Mouse (Mus musculus): ENCODE measurements around the gene Epha3. TPM values are rescaled to one million over a fixed set of nuclear protein-coding genes. Genes with fewer than 3 reads are reported as not detected.
A peak's percentile ranks its signal among the peaks of the same experiment; 100 is the strongest.

Gene Epha3
- polyA plus RNA-seq (2017; shearing (Covaris generic)) = under 1 TPM; 0.47 to 0.89 TPM

DNA sequence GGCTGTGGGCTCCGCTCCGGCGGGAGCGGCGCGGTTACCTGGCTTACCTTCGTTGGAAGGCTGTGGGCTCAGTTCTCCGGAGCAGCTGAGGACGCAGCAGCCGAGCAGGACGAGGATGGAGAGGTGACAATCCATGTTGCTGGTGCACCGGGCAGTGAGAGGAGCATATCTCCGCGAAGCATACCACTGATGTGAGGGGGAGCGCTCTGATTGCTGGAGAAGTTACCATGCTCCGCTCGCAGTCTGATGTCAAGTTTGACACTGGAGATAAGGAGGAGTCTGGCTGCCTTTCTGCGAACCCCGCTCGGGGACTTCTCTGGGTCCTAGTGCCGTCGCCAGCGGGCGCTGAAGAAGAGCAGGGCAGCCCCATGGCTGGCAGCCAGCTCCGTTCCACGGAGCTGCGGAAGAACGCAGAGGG is at the start of gene Epha3:
TSS of gene Epha3 (minus strand) at position 263 of the 418 bp plus-strand sequence.
- peak; percentile 82 for ATAC-seq

- ATAC-seq = no peak
These were observed 39.5 kb upstream of the Epha3 start for GRCm38 (mm10) chr16:63903425-63903824.

DNA sequence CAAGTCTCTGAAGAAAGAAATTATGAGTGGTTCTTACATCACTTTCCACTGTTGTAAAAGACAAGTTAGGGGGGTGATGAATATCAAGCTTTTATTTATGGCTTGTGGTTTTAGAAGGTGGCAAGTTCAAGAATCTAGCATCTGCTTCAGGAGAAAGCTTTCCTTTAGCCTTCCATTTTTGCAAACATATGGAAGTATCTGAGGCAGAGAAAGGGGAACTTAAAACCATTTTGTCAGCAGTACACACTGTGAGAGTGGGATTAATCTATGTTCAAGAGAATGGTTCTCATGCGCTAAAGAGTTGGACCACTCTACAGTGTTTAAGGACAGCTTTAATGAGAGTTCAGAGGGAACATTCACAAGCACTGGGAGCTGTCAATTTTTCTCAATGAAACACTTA is 17.2 kb upstream of the Epha3 start:
- ATAC-seq = no peak

DNA sequence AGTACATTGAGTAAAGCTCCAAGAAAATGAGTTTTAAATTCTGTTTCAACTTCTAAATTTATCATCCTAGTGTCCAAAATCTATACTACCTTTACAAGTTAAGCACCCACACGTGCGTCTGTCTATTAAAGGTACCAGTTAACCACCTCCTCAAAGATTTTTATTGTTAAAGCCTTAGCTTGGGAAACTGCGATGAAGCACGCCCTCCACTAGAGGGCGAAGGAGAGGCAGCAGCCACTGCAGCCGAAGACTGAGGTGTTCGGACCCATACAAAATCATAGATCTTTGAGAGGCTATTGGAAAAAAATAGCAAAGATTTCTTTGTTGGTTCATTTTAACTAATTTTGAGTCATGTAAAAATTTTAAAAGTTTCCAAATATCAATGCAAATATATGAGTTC is 8.3 kb upstream of the Epha3 start:
- peak; percentile 81 for ATAC-seq

DNA sequence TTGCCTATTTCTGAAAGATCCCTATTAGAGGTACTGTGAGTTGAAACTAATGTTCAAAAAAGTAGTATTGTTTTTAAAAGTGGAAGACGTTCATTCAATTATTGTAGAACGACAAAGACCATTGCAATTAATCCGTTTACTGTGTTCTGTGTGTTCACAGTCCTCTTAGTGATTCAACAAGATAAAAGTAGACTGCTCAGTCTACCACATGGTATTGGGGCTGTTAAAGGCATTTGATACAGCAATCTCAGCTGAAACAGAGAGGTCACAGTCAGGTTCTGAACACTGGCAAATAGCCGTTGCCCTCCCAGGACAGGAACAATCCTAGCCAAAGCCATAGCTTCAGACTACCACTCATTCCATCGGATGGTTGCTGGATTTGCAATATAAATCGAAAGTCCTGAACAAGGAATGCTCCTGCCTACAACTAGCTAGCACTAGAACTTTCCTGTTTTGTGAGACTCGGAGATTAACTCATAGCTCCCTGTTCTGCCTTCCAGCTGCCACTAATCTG is 545 bp upstream of the Epha3 start:
- no peak for ATAC-seq

- no peak for ATAC-seq
These were observed 794 bp downstream of the Epha3 start for GRCm38 (mm10) chr16:63863181-63863580.

- ATAC-seq = peak; percentile 23
These were observed 6.4 kb downstream of the Epha3 start for GRCm38 (mm10) chr16:63857561-63857960.

DNA sequence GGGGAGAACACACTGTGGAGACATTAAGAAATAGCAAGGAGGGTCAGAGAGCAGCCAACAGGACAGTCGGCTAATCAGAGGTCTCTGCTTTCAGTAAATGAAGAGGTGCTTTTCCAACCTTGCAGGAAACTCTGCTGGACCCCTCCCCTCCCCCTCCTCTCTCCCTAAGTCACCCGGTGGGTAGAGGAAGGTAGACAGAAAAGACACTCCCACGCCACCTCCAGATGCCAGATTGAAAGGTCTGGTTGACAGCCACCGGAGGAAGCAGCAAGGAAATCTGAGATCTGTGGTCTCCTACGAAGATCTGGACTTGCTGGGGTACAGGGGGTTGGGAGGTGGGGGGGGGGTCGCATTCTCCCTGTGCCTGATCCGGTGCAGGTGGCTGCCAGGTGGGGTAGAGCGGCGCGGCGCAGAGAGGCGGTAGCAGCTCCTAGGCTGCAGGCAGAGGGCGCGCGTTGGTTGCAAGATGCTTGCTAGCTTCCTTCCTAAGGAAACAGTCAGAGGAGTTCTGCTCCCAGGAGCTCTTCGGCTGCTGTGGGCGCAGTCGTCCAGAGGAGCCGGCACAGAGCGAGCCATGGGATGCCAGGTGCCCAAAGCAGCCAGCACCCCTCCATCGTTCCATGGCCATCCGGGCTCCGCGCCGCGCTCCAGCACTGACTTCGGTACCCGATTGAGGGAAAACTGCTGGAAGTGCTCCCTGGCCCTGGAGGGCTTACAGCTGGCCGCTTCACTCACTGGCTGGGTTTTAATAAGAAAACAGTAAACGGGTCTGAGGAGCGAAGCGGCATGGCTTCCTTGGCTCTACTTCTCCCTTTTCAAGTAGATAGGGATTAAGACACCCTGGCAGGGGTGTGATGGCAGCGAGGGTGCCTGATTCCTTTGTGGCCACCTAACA is 7.1 kb downstream of the Epha3 start:
- peak; percentile 39 for ATAC-seq

DNA sequence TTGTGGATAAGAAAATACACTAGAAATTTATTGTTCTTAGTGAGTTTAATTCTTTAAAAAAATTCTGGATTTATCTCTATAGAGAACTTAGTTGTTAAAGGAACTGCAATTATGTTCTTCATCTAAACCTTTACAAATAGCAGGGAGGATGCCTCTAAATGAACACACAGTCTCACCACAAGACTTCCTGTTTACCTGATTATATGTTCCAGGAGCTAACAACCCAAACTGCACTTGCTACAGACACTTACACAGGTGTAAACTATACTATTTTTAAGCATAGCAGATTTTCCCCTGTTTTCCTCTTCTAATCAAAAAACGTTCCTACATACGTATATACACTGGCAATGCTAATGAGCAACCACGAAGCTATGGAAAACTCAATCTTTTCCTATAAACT is 13.7 kb downstream of the Epha3 start:
- peak; percentile 65 for ATAC-seq

DNA sequence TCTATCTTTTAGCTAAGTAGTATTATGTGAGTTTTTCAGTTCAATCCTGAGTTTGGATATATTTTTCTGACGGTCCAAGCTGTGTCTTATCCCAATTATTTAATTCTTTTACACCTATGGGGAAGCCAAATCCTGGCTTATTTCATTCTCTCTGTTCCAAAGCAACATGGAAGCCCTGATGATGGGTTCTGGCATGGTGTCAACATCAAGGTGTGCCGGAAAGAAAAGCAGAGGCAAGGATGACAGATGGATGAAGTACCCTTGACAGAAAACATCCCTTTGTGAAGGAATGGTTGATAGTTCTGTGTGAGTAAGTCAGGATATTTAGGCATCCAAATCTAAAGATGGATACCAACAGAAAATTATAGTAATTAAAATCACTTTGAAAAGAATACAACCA is 21.1 kb downstream of the Epha3 start:
- no peak for ATAC-seq

- no peak for ATAC-seq
These were observed 26.5 kb downstream of the Epha3 start for GRCm38 (mm10) chr16:63837466-63837865.

GRCm38 (mm10) chr16:63821164-63821563 is 42.8 kb downstream of the Epha3 start:
- no peak for ATAC-seq

DNA sequence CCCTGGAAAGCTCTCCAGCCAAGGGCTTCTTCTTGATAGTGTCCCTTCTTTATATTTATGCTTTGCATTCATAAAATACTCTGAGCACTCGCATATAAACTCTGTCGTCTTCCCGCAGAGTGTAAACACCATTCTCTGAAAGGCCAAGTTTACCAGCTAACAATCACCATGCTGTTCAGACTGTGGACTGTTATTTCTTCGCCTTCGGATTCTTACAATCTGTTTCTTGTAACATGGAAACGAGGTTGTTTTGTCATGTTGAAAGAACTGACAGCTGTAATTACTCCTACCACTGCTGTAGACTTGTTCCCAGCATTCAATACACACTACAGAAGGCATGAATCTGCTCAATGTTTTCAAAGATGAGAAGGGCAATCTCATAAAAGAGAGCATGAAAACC is 46.4 kb downstream of the Epha3 start:
- no peak for ATAC-seq

DNA sequence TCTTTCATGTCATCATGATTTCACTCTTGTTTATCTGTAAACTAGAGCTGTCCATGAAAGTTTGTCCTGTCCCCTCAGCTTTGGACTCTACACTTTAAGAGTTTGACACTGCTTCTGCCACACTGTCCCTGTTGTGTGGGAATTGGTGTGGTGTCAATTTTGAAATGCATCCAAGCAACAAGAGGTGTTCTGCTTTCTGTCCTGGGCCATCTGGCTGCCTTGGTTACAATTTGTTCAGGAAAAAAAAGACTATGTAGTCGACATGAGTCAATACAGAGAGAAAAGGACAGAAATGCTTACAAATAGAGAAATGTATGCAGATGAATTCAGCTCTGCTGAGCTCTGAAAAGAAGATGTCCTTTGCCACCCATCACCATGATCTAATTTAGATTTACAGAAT is 47.3 kb downstream of the Epha3 start:
- ATAC-seq = no peak

DNA sequence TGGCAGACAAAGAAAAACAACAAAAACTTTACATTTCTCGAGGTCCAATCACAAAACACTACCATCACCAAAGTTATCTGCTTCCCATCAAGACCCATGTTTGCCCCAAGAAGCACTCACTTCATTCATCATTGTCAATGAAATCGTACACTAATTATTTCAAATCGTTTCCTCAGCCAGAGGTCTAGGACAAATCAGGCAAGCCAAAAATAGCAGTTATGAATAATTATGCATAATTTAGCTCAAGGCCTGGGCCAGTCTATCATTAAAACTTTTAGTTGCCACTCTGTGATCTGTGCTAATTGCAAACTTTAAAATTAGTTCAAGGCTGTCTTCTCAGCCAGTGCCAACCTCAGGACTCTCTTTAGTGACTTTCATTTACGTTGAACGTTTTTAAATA is 54.1 kb downstream of the Epha3 start:
- no peak for ATAC-seq

- ATAC-seq = no peak
These were observed 55.0 kb downstream of the Epha3 start for GRCm38 (mm10) chr16:63808991-63809390.

- no peak for ATAC-seq
These were observed 57.4 kb downstream of the Epha3 start for GRCm38 (mm10) chr16:63806437-63807129.

GRCm38 (mm10) chr16:63806025-63806424 is 58.0 kb downstream of the Epha3 start:
- ATAC-seq = no peak

- ATAC-seq = no peak
These were observed 62.5 kb downstream of the Epha3 start for GRCm38 (mm10) chr16:63801436-63801835.

GRCm38 (mm10) chr16:63798341-63798740 is 65.6 kb downstream of the Epha3 start:
- no peak for ATAC-seq

- ATAC-seq = no peak
These were observed 69.7 kb downstream of the Epha3 start for GRCm38 (mm10) chr16:63794292-63794691.

DNA sequence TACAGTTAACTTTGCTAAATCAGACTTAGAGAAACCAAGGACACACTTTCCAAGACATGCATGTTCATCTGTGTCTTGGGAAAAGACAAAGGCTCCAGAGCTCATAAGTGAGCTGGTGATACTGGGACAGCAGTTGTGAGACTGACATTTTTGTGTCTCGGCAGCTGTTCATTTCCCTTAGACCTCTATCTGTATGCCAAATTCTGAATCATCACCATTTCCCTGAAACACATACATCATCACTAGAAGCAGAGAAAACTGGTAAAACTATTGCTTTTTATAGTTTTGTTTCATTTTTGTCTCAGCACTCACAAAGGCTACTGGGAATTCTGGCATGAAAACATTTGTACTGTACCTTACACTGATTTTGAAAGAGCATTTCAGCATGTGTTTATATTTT is 70.2 kb downstream of the Epha3 start:
- ATAC-seq = no peak

- no peak for ATAC-seq
These were observed 71.9 kb downstream of the Epha3 start for GRCm38 (mm10) chr16:63792084-63792483.

DNA sequence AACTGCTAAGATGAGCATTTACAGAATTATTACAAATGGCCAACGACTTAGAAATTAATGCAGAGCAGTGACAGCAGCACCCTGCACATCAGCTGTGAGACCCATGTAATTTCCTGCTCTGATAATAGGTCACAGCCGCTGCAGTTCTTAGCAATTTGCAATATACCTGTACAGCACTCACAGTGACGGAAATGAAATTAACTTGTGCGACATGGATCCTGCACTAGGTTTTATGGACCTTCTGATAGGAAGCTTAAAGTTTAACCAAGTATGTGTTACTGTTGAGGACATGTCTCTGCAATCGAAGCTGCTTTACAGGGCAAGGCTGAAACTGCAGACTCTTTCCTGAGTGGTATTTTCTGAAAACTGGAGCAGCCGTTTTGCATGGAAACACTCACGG is 80.4 kb downstream of the Epha3 start:
- ATAC-seq = no peak
